In the genomic region with DNA sequence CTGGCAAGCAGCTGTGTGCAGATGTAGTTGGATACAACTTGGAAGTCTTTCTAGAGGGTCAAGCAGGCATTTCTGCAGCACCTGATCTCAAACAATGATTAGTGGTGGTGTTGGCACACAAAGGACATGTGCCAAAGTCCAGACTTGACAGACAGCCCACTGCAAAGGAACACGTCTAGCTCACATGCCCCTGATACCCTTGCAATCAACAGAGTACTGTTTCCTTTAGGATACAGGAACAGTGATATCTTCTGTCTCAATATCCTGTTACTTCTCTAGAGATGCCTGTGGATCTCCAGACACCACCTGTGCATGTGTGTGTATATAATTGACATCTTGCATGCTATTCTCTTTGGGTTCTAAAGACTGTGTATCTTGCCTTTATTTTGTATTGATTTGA, we compare ENCODE assay signal across 16 mouse cellular contexts.
"Had no signal": no experiment of that assay in that cellular context is flagged by ENCODE, and none has a peak within 500 bp of the region (broad histone marks: within the 10 kb centered on the region; RNA-seq: fewer than 3 reads in every experiment).

No protein-coding gene starts in this region.

- ATAC-seq: midbrain, embryonic 13.5 days; midbrain, embryonic 15.5 days had no signal

- H3K36me3 ChIP-seq: midbrain, embryonic 10.5 days; midbrain, embryonic 13.5 days; midbrain, embryonic 15.5 days; neural tube, embryonic 13.5 days; neural tube, embryonic 15.5 days; stomach, embryonic 15.5 days had no signal

- DNase-seq: lung, adult 18-20 months; lung, postnatal 10 days; lung, postnatal 4 days; right cerebral cortex, postnatal 14 days; thymus, adult 2 months; thymus, postnatal 25 days; thymus, postnatal 4 days had no signal

- H3K4me3 ChIP-seq: midbrain, embryonic 10.5 days; midbrain, embryonic 13.5 days; midbrain, embryonic 15.5 days; myocyte; neural tube, embryonic 13.5 days; neural tube, embryonic 15.5 days; stomach, embryonic 15.5 days had no signal

- H3K9ac ChIP-seq: lung, embryonic 14.5 days; midbrain, embryonic 13.5 days; midbrain, embryonic 15.5 days; neural tube, embryonic 13.5 days; neural tube, embryonic 15.5 days; stomach, embryonic 15.5 days had no signal

- H3K9me3 ChIP-seq: midbrain, embryonic 10.5 days; midbrain, embryonic 13.5 days; midbrain, embryonic 15.5 days; neural tube, embryonic 13.5 days; neural tube, embryonic 15.5 days; stomach, embryonic 15.5 days had no signal

- H3K4me1 ChIP-seq: midbrain, embryonic 10.5 days; midbrain, embryonic 13.5 days; midbrain, embryonic 15.5 days; neural tube, embryonic 13.5 days; stomach, embryonic 15.5 days had no signal

- H3K27ac ChIP-seq: midbrain, embryonic 10.5 days; midbrain, embryonic 13.5 days; midbrain, embryonic 15.5 days; neural tube, embryonic 13.5 days; neural tube, embryonic 15.5 days; stomach, embryonic 15.5 days; stomach, postnatal 0 days had no signal

- H3K4me2 ChIP-seq: lung, embryonic 14.5 days; midbrain, embryonic 13.5 days; midbrain, embryonic 15.5 days; neural tube, embryonic 13.5 days; neural tube, embryonic 15.5 days; stomach, embryonic 15.5 days had no signal

- H3K27me3 ChIP-seq: midbrain, embryonic 13.5 days; midbrain, embryonic 15.5 days; neural tube, embryonic 13.5 days; neural tube, embryonic 15.5 days; stomach, embryonic 15.5 days had no signal
